Mouse (Mus musculus) embryonic facial prominence, embryonic 13.5 days (tissue): ENCODE data around the gene Dgat2. TPM values are rescaled to one million over a fixed set of nuclear protein-coding genes. Genes with fewer than 3 reads are reported as not detected.

Experiments
- ATAC-seq: fragments of 200-750 bp; cut with Nextera tagmentation; 2 replicates; pipeline ENCODE4 v1.8.0; 2017; ENCODE audit warnings: low read depth; ENCODE audit not compliant: insufficient number of reproducible peaks, insufficient read depth, low FRiP score, low TSS enrichment
- H3K27ac ChIP-seq: fragments of 300-500 bp; sonication (generic); 2 replicates; pipeline ENCODE4 v1.5.1; 2015; ENCODE audit warnings: moderate library complexity, mild to moderate bottlenecking, inconsistent platforms
- H3K27me3 ChIP-seq: fragments of 300-500 bp; sonication (generic); 2 replicates; pipeline ENCODE4 v1.6.1; 2015; ENCODE audit warnings: mild to moderate bottlenecking, inconsistent platforms
- H3K36me3 ChIP-seq: fragments of 300-500 bp; sonication (generic); 2 replicates; pipeline ENCODE4 v1.6.1; 2015; ENCODE audit warnings: mild to moderate bottlenecking, inconsistent platforms
- H3K4me1 ChIP-seq: fragments of 300-500 bp; sonication (generic); 2 replicates; pipeline ENCODE4 v1.6.1; 2015; ENCODE audit warnings: inconsistent platforms
- H3K4me2 ChIP-seq: fragments of 300-500 bp; sonication (generic); 2 replicates; pipeline ENCODE4 v1.6.1; 2015; ENCODE audit warnings: moderate library complexity, mild to moderate bottlenecking, inconsistent platforms
- H3K4me3 ChIP-seq: fragments of 300-500 bp; sonication (generic); 2 replicates; pipeline ENCODE4 v1.5.1; 2015; ENCODE audit warnings: mild to moderate bottlenecking, inconsistent platforms
- H3K9ac ChIP-seq: fragments of 300-500 bp; sonication (generic); 2 replicates; pipeline ENCODE4 v1.6.1; 2015; ENCODE audit warnings: mild to moderate bottlenecking, inconsistent platforms
- H3K9me3 ChIP-seq: fragments of 300-500 bp; sonication (generic); 2 replicates; pipeline ENCODE4 v1.6.1; 2016; ENCODE audit warnings: inconsistent platforms
- WGBS: fragments of 180-500 bp; shearing (Covaris S2); methylation state at CpG from one replicate; pipeline ENCODE4 v1.1.7; 2015; ENCODE audit warnings: mixed read lengths; 5-methylcytosine and 5-hydroxymethylcytosine counted together
- polyA plus RNA-seq: library from polyadenylated mRNA; unstranded; fragments of >200 nt; fragmentation: Nextera tagmentation; extraction: Ambion mirVana; gene quantifications from 2 replicates; pipeline ENCODE4 v1.2.1, GENCODE M21; 2015

Gene Dgat2
- polyA plus RNA-seq, 1 experiment from 2014 or later: 17.6 TPM

DNA sequence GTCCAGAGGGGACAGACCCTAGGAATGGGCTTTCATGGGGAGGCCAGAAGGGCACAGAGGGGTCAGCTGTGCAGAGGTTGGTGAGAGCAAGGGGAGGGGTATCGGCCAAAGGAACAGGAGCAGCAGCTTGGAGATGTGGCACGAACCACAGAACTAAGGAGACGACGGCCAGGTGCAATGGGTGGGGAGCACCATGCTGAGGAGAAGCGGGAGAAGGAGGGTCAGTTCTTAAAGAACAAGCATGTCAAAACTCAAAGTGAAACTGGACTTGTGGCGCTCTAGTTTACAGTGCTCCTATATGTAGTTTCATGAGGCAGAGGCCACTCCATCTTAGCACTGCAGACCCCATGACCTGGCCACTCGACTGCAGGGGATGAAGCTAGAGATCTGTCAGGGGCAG, 35.0 kb downstream of the Dgat2 start:
- WGBS: 85% methylated on average over 7 of the region's 7 CpGs
- no peak overlapping the region for H3K9ac ChIP-seq
- H3K4me2 ChIP-seq: no peak overlapping the region
- no peak for ATAC-seq
- no peaks in the 10 kb centered on the region for H3K36me3 ChIP-seq
- H3K4me3 ChIP-seq: no peak overlapping the region
- H3K4me1 ChIP-seq: 0 out of 2 replicates have a peak, but pooled peaks cover 4% of the 10 kb centered on the region
- no peak overlapping the region for H3K27ac ChIP-seq
- H3K27me3 ChIP-seq: no peaks in the 10 kb centered on the region
- no peaks in the 10 kb centered on the region for H3K9me3 ChIP-seq

DNA sequence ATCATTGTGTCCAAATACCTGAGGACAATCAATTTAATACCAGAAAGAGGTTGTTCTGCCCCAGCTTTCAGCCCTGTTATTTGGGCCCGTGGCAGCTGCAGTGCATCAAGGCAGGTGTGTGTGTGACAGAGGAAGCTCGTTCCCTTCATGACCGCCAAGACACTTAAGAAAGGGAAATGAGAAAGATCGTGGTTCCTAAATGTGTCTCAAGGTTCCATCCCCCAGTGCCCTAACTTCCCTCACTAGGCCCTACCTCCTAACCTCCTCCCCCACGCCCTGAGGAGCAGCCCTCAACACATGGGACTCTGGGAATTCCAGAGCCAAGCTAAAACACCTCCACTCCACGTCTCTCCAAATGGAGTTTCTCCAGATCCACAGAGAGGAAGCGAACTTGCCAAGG, 35.6 kb downstream of the Dgat2 start:
- no peak overlapping the region for H3K9ac ChIP-seq
- no peaks in the 10 kb centered on the region for H3K9me3 ChIP-seq
- 0 out of 2 replicates have a peak, but pooled peaks cover 4% of the 10 kb centered on the region for H3K4me1 ChIP-seq
- no peak overlapping the region for H3K27ac ChIP-seq
- no peaks in the 10 kb centered on the region for H3K36me3 ChIP-seq
- no peak overlapping the region for H3K4me2 ChIP-seq
- no peaks in the 10 kb centered on the region for H3K27me3 ChIP-seq
- ATAC-seq: no peak
- H3K4me3 ChIP-seq: no peak overlapping the region
- WGBS: 68% methylated on average over 7 of the region's 7 CpGs

DNA sequence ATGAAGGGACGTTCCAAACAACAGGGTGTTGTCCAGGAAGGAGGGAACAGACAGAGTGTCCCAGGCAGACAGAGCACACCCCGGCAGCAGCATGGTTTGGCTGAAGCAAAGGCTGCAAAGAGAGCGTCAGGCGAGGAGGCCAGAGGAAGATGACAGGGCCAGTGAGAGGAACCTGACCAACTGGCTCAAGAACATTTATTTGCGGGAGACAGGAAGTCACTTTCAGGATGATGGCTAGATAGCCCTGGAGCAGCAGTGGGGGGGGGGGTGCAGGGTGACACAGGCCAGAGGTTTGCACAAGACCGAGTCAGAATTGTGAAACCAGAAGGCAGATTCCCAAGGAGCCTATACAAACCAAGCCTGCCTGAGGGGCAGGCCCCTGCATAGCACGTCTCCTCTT, 36.5 kb downstream of the Dgat2 start:
- Histone ChIP-seq H3K4me1 (0 out of 2 replicates have a peak, but pooled peaks cover 6% of the 10 kb centered on the region), H3K36me3 (no peaks in the 10 kb centered on the region), H3K4me2 (no peak overlapping the region), H3K27ac (no peak overlapping the region), H3K4me3 (no peak overlapping the region), H3K9me3 (no peaks in the 10 kb centered on the region), H3K9ac (no peak overlapping the region), H3K27me3 (no peaks in the 10 kb centered on the region)
- WGBS: 55% methylated on average over 7 of the region's 7 CpGs
- no peak for ATAC-seq

DNA sequence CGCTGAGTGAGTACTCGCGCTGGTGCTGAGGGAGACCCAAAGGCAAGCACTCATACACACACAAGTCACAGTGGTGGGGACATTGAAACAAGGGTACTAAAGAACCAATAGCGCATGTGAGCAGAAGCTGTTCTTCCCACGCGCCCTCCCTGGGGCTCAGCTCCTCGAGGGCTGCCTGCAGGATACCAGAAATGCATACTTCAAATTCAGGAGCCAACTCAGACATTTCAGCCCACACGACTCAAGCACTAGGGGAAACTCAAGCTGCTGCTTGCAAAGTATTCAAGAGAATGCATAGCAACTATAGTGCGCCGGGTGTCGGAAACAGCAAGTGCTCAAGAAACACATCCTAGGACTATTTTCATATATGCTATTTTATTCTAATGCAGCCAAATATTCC, 37.9 kb downstream of the Dgat2 start:
- Histone ChIP-seq H3K4me1 (peaks cover 11% of the 10 kb centered on the region), H3K4me2 (no peak overlapping the region), H3K9ac (no peak overlapping the region), H3K4me3 (no peak overlapping the region), H3K36me3 (no peaks in the 10 kb centered on the region), H3K9me3 (no peaks in the 10 kb centered on the region), H3K27ac (no peak overlapping the region), H3K27me3 (no peaks in the 10 kb centered on the region)
- no peak for ATAC-seq
- 61% methylated on average over 11 of the region's 11 CpGs for WGBS

DNA sequence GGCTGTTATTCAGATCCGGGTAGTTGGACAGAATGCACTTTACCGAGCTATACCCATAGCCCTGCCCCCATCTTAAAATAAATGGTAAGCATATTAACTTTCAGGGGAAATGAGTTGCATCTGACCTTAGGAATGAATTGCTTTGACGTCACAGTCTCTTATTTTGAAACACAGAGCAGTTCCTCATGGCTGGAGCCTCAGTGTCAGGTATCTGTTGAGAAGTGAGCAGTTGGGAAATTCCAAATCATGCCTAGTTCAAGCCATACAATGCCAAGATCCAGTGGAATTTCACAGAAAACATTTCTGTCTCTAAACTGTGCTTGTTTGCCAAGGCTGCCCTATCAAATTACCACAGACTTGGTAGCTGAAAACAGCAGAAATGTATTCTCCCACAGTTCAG, 39.3 kb downstream of the Dgat2 start:
- peaks cover 17% of the 10 kb centered on the region for H3K4me1 ChIP-seq
- H3K9me3 ChIP-seq: no peaks in the 10 kb centered on the region
- H3K9ac ChIP-seq: no peak overlapping the region
- no peak overlapping the region for H3K4me3 ChIP-seq
- H3K27me3 ChIP-seq: no peaks in the 10 kb centered on the region
- no peak for ATAC-seq
- WGBS: 26% methylated on average over 3 of the region's 3 CpGs
- no peaks in the 10 kb centered on the region for H3K36me3 ChIP-seq
- H3K4me2 ChIP-seq: no peak overlapping the region
- H3K27ac ChIP-seq: peak overlapping the region; percentile 36; the same call in 1 of the 2 replicates

DNA sequence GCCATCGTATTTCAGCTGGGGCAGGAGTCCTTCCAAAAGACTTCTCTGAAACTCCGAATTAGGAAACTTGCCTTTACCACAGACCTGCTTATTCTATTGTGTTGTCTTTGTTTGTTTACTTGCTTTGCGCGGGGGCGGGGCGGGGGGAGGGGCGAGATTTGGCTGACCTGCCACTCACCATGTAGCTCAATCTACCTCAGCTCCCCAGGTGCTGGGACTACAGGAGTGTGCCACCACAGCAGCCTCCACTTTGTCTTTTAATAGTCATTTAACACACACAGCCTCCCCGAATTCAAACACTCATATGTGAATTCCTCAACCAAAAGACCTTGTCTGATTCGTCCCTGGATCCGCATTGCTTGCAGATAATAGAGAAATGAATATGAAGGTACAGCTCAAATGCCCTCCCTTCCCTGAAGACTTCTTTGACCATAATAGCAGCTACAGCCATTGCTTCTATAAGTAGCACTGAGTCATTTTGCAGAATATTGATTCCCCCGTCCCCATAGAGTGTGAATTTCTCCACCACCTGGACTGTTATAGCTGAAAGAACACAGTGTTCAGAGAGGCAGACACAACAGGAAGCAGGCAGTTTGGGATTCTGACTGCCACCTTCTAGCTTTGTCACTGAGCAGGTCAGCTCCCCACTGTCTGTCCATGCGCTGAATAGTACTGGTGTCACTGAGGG, 40.5 kb downstream of the Dgat2 start:
- Histone ChIP-seq H3K9me3 (no peaks in the 10 kb centered on the region), H3K4me1 (peaks cover 17% of the 10 kb centered on the region), H3K36me3 (no peaks in the 10 kb centered on the region), H3K4me3 (peak overlapping the region; percentile 98), H3K4me2 (peak overlapping the region; percentile 82), H3K9ac (peak overlapping the region; percentile 44; the same call in 1 of the 2 replicates), H3K27ac (peak overlapping the region; percentile 53), H3K27me3 (no peaks in the 10 kb centered on the region)
- WGBS: 33% methylated on average over 12 of the region's 12 CpGs
- no peak for ATAC-seq

DNA sequence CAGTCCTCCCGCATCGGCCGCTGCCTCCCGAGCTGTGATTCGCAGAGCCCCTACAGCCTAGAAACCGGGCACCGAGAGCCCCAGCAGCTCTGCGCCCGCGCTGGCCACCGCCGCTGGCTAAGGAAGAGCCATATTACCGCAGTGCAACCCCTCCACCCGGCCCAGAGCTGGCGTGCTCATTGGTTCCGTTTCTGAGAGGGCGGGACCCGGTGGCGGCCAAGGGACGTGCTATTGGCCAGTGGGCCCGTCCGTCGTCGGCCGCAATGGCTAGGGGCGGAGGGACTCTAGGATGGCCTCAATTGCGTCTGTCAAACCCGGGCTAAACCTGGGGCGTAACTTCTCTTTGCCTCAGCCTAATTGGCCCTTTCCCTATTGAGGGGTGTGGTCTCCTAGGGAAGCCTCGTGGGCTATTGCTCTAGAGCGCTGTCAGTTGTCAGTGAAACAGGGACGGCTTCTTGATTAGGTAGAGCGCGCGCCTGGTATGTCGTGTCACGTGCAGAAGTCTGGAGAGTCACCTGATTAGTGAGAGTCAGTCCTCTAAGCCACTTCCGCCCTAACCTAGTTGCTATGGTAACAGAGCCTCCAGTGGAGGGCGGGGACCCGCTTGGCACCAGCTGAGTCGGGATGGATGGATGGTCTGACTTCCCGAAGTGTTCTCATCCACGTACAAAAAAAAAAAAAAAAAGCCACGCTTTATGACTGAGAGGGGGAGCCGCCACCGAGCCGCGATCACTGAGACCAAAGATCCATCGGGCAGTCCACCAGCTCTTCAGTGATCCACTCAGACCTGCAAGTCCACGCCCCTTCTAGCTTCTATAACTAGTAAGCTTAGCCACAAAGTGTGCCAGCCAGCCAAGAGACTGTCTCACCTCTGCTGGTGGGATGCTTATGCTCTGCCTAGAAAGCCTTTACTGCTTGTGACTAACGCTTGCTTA, 41.3 kb downstream of the Dgat2 start, which contains the start of gene Uvrag:
Gene Uvrag (minus strand): TSS at position 158 of the 935 bp plus-strand sequence.
- peak within 1 kb of the TSS; percentile 87 for H3K9ac ChIP-seq
- peak within 1 kb of the TSS; percentile 87 for H3K27ac ChIP-seq
- H3K4me3 ChIP-seq: peak within 1 kb of the TSS; percentile 98
- H3K4me1 ChIP-seq: peaks cover 17% of the 10 kb centered on the region
- H3K9me3 ChIP-seq: no peaks in the 10 kb centered on the region
- peak; percentile 98 for ATAC-seq
- WGBS: under 1% methylated on average over 51 of the region's 51 CpGs
- H3K4me2 ChIP-seq: peak within 1 kb of the TSS; percentile 82
- no peaks in the 10 kb centered on the region for H3K27me3 ChIP-seq
- no peaks in the 10 kb centered on the region for H3K36me3 ChIP-seq

DNA sequence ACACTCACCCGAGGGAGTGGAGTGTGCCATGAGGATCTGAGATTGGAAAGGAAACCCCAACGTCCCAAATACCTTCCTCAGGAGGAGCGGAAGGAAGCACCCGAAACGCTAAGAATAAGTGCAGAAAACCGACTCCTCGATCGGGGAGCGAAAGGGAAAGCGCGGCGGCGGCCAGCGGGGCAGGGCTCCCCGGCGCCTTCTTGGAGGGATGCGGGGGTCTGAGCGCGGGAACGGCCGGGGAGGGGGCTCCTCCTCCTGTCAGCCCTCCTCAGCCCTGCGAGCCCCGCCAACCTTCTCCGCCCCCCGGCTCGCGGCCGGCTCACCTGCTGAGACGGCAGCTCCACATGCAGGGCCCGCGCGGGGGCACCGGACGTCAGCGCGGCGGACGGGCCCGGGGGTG, 42.0 kb downstream of the Dgat2 start:
- H3K9me3 ChIP-seq: no peaks in the 10 kb centered on the region
- ATAC-seq: 0 out of 2 replicates have a peak, but pooled peaks have one; percentile 1
- H3K9ac ChIP-seq: peak overlapping the region; percentile 87
- peak overlapping the region; percentile 82 for H3K4me2 ChIP-seq
- H3K4me1 ChIP-seq: peaks cover 17% of the 10 kb centered on the region
- no peaks in the 10 kb centered on the region for H3K27me3 ChIP-seq
- H3K27ac ChIP-seq: peak overlapping the region; percentile 87
- H3K36me3 ChIP-seq: no peaks in the 10 kb centered on the region; the same call in 1 of the 2 replicates
- peak overlapping the region; percentile 98 for H3K4me3 ChIP-seq
- under 1% methylated on average over 35 of the region's 39 CpGs for WGBS

DNA sequence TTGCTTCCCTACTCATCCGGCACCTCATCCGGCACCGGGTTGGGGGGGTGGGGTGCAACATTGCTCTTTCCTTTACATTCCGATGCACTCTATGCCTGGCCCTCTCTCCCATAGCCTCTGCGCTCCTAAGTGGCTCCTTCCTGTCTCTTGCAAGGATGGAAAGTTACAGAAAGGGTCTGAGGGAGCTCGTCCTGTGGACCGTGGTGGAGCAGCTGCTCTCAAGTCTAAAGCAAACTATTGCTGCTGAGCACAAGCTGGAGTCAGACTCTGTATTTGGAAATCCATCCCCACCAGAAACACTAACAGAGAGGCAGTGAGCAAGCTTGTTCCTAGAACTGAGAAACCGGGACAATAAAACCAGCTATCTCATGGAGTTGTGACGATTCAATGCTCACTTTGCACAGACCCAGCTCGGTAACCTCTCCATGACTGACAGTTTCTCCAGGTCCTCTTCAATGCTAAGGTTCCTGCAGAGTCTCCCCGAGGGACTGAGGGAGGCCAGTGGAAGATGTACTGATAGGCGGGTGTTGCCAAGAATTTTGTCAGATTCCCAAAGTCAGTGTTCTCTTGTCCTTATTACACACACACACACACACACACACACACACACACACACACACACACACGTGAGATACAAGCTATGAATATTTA, 42.6 kb downstream of the Dgat2 start:
- H3K4me2 ChIP-seq: peak overlapping the region; percentile 82
- peak overlapping the region; percentile 87 for H3K27ac ChIP-seq
- H3K9ac ChIP-seq: peak overlapping the region; percentile 87
- H3K36me3 ChIP-seq: peaks cover 2% of the 10 kb centered on the region; the same call in 1 of the 2 replicates
- H3K4me3 ChIP-seq: peak overlapping the region; percentile 98
- no peaks in the 10 kb centered on the region for H3K9me3 ChIP-seq
- H3K27me3 ChIP-seq: no peaks in the 10 kb centered on the region
- WGBS: under 1% methylated on average over 13 of the region's 13 CpGs
- ATAC-seq: no peak
- H3K4me1 ChIP-seq: peaks cover 17% of the 10 kb centered on the region

DNA sequence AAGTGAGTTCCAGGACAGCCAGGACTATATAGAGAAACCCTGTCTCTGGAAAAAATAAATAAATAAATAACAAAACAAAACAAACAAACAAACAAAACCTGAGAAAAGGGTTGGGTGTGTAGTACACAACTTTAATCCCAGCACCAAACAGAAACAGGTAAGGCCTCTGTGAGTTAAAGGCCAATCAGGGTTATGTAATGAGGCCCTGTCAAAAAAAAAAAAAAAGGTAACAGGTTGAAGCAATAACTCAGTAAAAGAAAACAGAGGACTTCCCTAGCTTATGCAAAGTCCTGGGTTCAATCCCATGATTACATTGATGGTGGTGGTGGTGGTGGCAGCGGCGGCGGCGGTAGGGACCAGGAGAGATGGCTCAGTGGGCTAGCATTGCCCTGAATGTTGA, 45.0 kb downstream of the Dgat2 start:
- Histone ChIP-seq H3K36me3 (peaks cover 2% of the 10 kb centered on the region; the same call in 1 of the 2 replicates), H3K27ac (no peak overlapping the region), H3K4me2 (no peak overlapping the region), H3K4me1 (peaks cover 17% of the 10 kb centered on the region), H3K4me3 (no peak overlapping the region), H3K27me3 (no peaks in the 10 kb centered on the region), H3K9ac (no peak overlapping the region), H3K9me3 (no peaks in the 10 kb centered on the region)
- no peak for ATAC-seq
- 98% methylated on average over 4 of the region's 4 CpGs for WGBS

DNA sequence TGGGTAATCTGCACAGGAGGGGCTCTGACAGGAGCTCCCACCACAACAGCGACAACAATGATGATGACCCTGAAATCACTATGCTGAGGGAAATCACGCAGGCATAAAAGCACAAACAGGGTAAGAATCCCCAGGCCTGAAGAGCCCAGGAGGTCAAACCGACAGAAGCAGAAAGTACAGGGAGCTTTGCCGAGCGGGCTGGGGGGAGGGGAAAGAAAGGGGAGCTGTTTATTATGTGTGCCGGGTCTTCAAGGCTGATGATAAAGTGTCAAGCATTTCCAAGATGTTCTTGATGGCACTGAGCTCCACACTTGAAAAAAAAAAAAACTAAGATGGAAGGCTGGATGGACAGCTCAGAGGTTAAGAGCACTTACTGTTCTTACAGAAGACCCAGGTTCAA, 45.7 kb downstream of the Dgat2 start:
- H3K9me3 ChIP-seq: no peaks in the 10 kb centered on the region
- no peak overlapping the region for H3K4me3 ChIP-seq
- no peaks in the 10 kb centered on the region for H3K27me3 ChIP-seq
- ATAC-seq: no peak
- no peak overlapping the region for H3K9ac ChIP-seq
- H3K27ac ChIP-seq: no peak overlapping the region
- peaks cover 2% of the 10 kb centered on the region; the same call in 1 of the 2 replicates for H3K36me3 ChIP-seq
- 59% methylated on average over 6 of the region's 6 CpGs for WGBS
- peaks cover 21% of the 10 kb centered on the region for H3K4me1 ChIP-seq
- no peak overlapping the region for H3K4me2 ChIP-seq
